Mouse (Mus musculus): ENCODE data around the gene Cldn12. TPM values are rescaled to one million over a fixed set of nuclear protein-coding genes. Genes with fewer than 3 reads are reported as not detected.

Cldn12 gene
- total RNA-seq (2021) = 10 to 100 TPM in 1 of 2 experiments, 1 to 10 TPM in 1; 9.3 to 11.2 TPM
- long read RNA-seq, experiment 1, partial matches to known transcripts = 0 of 7 reads
- long read RNA-seq, experiment 1, other reads (novel, unspliced or antisense) = 3 of 7 reads
- long read RNA-seq, experiment 2, partial matches to known transcripts = 1 of 11 reads
- long read RNA-seq, experiment 2, other reads (novel, unspliced or antisense) = 4 of 11 reads

DNA sequence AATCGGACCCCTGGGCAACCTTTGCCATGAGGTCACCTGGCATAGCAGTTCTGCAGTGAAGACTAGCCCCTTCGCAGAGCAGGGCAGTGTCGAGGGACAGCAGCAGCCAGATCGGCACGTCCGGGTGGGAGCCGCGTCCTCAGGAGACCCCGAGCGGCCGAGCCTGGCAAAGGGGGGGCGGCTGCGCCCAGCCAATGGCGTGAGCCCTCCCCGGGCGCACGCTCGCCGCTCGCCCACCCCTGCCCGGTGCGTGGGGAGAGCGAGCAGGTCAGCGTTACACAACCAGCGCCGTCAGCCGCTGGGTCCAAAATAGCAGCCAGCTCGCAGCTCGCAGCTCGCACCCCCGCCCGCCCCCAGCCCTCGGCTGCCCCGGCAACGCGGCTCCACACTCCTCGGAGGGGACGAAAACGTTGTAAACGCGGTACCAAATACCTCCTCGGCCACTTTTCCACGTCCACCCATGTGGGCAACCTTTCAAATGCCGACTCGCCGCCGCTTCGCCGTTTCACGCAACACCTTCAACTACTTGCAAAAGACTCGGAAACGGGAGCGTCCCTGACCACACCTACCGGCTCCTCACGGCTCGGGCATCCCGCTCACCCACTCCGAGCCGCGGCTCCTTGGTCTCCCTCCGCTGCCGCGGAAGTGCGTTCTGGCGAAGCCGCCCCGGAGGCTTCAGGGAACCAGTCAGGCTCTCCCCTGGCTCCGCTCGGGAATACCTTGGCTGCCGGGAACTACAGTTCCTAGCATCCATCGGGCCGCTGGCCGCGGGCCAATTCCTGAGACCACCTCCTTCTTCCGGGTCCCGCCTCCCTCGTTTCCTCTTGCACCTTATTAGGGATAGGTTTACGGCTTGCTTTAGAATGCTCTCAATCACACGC, at the start of gene Cldn12:
Gene Cldn12 (minus strand): TSS at position 763 of the 881 bp plus-strand sequence.
- intact Hi-C loops (cut with DNase I; ENCODE audit: low total_unique reads) = no loop called here
- peak; percentile 98 for DNase-seq

DNA sequence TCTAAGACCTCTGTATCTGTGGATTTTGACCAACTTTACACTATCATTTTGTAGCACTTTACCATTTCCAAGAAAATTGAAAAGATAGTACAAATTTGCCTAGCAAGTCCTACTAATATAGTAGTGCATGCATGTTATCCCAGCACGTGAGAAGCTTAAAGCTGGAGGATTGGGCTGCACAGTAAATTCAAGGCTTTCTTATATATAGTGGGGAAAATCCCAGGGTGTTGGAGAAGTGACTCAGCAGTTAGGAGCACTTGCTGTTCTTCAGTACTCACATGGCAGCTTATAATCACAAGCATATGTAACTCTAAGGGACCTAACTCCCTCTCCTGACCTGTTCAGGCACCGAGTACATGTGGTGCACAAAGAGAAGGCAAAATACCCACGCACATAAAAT, 47.7 kb upstream of the Cldn12 start:
- no peak for DNase-seq
- intact Hi-C loops (cut with DNase I; ENCODE audit: low total_unique reads) = no loop called here

DNA sequence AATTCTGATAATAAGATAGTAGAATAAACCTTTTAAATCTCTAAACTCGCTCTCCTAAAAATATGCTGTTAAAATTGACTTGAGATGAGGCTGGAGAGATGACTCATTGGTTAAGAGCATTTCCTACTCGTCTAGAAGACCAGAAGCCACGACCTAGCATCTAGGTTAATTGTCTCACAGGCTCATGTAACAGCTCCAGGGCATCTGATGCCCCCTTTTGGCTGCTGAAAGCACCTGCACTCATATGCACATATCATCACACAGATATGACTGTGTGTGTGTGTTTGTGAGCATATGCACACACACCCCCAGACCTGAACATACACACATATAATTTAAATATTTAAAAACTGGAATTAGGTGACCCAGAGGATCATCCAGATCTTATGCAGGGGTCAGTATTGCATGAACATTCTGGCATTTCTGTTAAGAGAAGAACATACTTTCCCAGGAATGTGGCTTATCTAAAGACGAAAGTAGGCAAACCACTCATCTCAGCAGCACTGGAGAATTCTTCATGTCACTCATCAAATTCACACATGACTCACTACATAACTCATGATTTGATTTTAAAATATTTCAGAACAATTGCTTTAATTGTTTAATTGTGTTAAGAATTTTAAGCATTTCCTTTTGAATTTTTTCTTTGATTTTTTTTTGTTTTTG, 46.4 kb upstream of the Cldn12 start:
- intact Hi-C loops (cut with DNase I; ENCODE audit: low total_unique reads) = no loop called here
- DNase-seq = no peak

DNA sequence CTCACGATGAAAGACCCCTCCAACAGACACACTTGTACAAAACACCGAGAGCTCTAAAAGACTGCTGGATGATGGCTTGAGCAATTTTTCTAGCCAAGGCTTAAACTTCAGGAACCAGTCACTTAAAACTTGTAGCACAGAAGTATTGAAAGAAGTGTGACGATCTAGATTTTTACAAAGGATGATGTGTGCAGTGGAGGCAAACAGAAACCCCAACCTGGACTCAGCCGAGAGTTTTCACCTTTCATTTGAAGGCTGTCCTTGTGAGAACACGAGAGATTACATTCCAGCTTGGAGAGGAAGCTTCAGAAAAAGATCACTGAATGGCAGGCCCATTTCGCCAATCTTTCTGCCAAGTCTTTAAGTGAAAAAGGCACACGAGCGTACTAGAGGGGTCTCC, 45.0 kb upstream of the Cldn12 start:
- DNase-seq = no peak
- intact Hi-C loops (cut with DNase I; ENCODE audit: low total_unique reads) = no loop called here

DNA sequence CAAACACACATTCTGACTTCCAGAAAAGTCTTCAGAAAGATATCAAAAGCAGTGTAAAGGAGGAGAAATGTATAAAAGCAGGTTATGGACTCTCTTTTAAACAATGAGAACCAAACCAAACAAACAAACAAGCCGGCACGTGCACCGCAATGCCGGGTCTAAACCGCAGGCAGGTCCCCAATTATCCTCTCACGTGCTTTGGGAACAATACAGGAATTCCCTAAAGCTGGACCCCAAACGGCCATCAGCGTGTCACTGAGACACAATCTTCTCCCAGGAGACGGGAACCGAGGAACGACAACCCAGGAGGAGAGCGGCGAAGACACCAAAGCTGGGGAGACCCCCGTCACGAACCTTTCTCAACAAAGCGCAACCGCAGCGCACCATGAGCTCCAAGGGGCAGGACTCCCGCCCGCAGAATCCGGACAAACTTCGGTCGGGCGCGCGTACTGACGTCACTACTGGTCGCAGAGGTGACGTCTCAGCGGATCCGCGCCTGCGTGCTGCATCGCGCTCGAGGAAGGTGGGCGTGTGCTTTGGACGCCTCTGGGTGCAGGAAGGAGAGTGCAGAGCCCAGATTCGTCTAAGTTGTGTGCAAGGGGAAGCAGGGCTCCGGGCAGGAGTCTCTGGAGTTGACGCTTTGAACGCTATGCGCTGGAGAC, 44.5 kb upstream of the Cldn12 start, which contains the start of gene Gtpbp10:
Gene Gtpbp10 (minus strand): TSS at position 460 of the 662 bp plus-strand sequence.
- intact Hi-C loops (cut with DNase I; ENCODE audit: low total_unique reads) = no loop called here

DNA sequence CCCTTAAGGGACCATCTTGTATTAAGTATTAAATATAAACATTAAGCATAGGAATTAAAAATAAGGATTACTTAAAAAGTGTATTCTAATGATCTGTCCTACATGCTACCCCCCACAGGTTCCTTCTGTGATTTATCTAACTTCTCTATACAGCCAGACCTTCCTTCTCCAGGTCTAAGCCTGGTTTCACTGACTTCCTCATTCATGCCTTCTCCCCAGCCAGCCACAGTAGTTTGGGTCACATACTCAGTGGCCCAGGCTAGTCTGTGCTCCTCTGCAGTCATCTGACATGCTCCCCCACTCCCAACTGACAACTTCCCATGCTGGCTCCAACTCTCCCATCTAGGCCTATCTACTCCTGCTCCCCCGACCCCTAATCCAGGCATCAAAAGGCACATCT, 36.4 kb upstream of the Cldn12 start:
- DNase-seq = no peak
- intact Hi-C loops (cut with DNase I; ENCODE audit: low total_unique reads) = no loop called here

More for the DNA sequence above, 44.5 kb upstream of the Cldn12 start, which contains the start of gene Gtpbp10:
- peak; percentile 93 for DNase-seq

DNA sequence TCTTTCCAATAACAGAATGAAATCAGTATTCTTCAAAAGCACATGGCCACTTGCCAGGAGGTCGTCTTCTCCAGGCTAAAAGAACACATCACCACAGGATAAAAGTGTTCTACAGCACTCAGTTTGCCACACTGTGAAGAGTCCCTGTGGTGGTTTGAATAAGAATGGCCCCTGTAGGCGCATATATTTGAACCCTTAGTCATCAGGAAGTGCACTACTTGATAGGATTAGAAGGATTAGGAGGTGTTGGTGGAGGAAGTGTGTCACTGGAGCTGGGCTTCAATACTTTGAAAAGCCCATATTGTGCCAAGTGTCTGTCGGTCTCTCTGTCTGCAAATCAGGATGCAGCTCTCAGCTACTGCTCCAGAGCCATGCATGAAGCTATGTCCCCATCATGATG, 25.6 kb upstream of the Cldn12 start:
- intact Hi-C loops (cut with DNase I; ENCODE audit: low total_unique reads) = no loop called here

DNA sequence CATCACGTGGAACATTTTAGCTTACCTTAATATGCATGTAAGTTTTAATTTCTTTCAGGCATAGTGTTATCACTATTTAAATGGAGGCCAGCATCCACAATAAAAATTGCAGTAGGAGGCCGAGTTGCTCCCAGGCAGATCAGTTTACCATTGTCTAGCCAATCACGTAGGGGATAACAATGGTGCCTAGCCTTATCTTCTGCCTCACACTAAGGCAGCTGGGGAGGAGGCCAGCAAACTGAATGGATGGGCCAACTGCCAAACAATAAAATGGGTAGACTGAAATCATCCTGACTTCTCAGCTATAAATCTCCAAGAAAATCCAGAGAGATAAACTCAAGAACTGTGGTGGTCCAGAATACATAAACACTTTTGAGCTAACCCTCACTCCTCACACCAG, 25.0 kb upstream of the Cldn12 start:
- DNase-seq = no peak
- intact Hi-C loops (cut with DNase I; ENCODE audit: low total_unique reads) = no loop called here

More for the DNA sequence above, 25.6 kb upstream of the Cldn12 start:
- no peak for DNase-seq

DNA sequence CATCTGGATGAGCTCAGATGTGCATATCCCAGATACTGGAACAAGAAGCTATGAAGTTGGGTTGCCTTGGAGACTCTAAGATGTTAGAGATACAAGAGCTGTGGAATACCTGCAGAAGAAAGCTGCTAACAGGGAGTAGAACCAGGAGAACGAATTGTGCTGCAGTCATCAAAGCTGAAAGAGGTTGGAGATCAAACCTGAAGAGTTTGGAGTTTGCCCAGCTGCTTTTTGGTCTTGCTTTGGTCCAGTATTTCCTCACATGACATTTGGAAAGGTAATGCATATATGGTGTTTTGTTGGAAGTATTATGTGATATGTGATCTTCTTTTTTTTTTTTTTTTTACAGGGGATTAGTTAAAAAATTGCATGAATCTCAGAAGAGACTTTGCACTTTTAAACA, 21.4 kb upstream of the Cldn12 start:
- intact Hi-C loops (cut with DNase I; ENCODE audit: low total_unique reads) = no loop called here
- DNase-seq = no peak

DNA sequence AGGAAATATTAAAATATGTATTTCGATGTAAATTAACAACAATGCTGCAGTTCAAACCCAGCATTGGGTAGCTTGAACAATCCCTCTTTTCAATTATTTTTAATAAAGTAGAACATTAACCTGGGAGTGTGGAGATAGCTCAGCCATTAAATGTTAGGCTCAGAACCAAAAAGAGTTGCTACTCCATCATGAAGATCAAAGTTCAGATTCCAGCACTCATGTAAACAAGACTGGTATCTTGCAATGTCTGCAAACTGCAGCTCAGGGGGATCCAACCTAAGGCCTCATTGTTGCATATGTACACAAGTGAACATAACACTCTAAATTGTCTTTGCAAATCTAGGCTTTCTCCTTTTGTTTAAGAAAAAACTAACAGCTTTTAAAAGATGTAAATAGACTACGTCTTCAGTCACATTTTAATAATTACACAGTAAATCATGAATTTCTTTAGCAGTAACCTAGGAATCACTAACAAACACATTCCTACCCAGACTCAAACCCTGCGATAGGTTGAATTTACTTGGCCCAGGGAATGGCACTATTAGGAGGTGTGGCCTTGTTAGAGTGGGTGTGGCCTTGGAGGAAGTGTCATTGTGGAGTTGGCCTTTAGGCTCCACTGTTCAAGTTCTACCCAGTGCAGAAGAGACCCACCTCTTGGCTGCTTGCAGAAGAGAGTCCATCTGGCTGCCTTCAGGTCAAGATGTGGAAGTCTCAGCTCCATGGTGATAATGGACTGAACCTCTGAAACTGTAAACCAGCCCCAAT, 19.1 kb upstream of the Cldn12 start:
- intact Hi-C loops (cut with DNase I; ENCODE audit: low total_unique reads) = no loop called here
- no peak for DNase-seq

DNA sequence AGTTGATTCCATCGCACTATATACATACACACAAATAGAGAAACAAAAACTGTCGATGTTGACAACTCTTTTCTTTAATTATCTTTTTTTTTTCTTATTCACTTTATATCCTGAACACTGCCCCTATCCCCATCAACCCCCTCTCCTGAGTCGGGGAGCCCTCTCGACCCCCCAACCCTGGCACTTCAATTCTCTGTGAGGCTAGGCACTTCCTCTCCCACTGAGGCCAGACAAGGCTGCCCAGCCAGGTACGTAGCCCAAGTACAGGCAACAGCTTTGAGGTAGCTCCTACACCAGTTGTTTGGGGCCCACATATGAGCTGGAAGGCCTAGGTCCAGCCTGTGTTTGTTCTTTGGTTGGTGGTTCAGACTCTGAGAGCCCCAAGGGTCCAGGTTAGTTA, 653 bp upstream of the Cldn12 start:
- intact Hi-C loops (cut with DNase I; ENCODE audit: low total_unique reads) = no loop called here
- DNase-seq = no peak

DNA sequence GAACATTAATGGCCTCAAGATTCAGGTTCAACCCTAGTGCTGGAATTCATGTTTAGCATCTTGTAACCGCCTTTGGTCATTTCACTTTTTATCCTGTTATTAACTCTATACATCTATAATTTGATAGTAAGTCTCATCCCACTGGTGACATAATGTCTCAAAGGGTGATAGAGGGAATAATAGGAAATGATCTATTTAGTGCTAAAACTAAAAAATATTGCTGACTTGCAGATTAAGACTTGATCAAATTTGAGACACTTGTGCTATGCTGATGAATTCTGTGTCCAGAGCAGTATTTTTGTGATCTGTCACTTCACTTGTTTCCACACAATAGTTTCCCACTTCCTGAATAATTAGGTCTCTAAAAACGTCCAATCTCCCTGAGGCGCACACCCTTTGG, 3.4 kb downstream of the Cldn12 start:
- no peak for DNase-seq
- intact Hi-C loops (cut with DNase I; ENCODE audit: low total_unique reads) = no loop called here

DNA sequence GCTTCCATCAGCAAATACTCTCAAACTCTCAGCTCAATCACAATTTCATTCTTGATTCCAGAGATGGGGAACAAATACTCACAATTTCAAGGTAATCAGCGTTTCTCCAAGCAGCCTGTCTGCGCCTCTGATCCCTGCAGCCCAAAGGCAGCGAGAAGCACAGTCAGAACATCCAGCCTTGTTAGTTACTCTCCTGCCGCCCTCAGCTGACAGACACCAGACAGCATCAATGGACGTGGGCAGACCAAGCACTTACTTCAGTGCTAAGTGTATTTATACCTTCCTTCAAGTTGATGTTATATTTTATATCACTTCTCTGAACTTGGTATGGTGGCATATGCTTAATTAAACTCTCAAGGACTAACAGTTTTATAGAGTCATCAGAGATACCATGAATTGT, 3.8 kb downstream of the Cldn12 start:
- intact Hi-C loops (cut with DNase I; ENCODE audit: low total_unique reads) = no loop called here
- DNase-seq = no peak

DNA sequence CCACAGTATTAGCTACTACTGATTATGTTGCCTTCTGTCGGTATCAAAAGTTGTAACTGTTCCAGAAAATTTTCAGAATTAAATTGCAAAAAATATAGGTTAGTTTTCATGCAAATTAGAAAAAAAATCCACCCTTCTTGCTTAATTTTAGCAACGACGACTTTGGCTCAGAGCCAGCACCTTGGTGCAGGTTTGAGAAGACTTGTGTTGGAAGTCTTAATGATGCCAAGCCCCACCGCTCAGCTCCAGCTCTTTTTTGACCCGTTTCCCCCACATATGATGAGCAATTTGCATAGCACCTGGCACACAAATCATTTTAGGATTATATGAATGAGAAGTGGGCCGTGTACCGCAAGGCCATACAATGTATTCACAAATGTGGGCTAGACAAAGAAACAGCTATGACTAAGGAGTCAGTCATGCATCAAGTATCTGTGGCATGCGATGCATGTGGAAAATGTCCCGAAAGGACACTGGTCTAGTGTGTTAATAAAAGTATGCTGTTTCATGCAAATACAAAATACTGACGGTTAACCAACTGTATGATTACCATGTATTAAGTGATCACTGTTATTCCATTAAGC, 4.4 kb downstream of the Cldn12 start:
- intact Hi-C loops (cut with DNase I; ENCODE audit: low total_unique reads) = no loop called here
- no peak for DNase-seq

DNA sequence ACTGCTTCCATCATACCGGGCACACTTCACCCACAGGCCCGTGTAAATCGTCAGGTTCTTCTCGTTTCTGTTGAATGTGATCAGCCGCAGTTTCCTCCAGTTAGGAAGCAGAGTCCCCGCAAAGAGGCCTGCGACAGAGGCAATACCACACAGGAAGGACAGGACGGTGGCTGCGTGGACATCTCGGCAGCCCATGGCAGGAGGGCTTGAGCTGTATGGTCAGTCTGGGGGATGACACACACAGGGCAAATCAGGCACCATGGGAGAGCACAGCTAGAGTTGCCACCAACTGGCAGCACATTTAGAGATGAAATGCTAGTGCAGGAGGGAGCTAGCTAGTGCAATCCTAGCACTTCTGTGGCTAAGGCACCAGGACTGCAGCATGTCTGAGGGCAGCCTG, 6.5 kb downstream of the Cldn12 start:
- intact Hi-C loops (cut with DNase I; ENCODE audit: low total_unique reads) = no loop called here
- DNase-seq = no peak

DNA sequence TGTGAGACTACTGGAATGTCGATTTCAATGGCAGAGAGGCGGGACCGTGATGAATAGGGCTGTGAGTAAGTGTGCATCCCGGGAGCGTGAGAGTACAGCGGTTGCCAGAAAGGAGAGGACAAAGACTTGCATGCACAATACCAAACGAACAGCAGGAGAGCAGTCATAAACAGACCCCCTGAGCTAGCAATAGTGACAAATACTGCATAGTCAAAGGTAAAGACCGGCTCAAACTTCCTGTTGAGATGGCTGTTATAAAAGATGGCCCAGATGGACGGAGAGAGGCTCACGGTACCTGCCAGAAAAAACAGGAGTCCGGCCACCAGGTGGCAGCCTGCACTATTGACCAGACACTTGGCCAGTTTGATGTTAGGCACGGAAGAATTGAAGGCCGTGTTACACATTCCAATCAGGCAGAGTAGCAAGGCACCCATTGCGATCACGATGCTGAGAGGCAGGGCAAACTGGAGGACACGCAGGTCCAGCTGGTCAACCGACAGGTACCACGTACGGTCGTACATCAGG, 7.0 kb downstream of the Cldn12 start:
- DNase-seq = peak; percentile 61
- intact Hi-C loops (cut with DNase I; ENCODE audit: low total_unique reads) = no loop called here

DNA sequence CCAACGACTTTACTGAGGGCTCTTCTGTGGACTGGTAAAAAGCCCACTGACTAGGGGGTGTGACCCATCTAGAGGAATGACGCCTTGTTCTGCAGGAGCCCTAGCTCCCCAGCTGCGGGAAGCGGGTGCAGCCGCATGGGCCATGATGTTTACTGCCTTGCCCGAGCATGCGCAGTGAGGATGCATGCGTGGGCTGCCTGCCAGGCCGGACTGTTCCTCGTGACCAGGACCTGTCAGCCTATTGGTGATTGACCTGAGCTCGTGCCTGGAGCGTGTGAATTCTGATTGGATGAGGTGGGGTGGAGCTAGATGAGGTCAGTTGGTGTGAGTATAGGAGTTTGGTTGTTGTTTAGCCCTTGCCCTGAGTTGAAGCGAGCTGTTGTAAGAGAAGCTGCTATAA, 10.3 kb downstream of the Cldn12 start:
- no peak for DNase-seq
- intact Hi-C loops (cut with DNase I; ENCODE audit: low total_unique reads) = no loop called here

DNA sequence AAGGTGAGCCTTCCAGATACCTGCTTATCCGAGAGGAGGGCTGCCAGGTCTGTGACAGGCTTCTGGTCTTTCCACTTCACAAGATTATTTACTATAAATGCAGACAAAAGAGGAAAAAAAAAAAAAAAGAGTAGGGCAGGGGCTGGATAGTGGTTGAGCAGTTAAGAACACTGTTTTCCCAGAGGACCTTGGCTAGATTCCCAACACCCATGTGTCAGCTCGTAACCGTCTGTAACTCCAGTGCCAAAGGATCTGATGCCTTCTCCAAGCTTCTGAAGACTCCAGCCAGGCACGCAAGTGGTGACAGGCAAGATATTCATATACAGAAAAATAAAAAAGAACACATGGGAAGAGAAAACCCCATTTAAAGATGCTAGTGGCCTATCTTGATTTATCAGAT, 11.4 kb downstream of the Cldn12 start:
- intact Hi-C loops (cut with DNase I; ENCODE audit: low total_unique reads) = no loop called here
- no peak for DNase-seq

DNA sequence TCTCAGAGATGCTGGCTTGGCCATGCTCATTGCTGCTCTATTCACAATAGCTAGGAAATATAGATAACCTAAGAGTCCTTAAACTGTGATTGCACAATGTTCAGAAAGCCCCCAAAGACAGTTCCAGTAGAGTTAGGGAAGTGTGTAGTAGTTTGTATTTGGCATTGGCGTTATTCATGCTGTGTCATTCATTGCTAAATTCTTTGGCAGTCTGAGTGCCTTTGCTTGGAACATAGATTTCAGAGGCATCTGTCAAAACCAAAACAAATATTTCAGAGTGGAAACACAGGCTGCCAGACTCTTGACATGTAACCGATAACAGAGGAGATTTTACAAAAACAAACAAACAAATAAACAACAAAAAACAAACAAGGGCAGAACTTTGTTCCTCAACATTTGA, 13.2 kb downstream of the Cldn12 start:
- DNase-seq = no peak
- intact Hi-C loops (cut with DNase I; ENCODE audit: low total_unique reads) = no loop called here

Measured in gastrocnemius, postnatal 14 days (tissue).